Mouse (Mus musculus) layer of hippocampus, adult 2 months (tissue): ENCODE data around the gene Zc3h4. TPM values are rescaled to one million over a fixed set of nuclear protein-coding genes. Genes with fewer than 3 reads are reported as not detected.

Experiments
- DNase-seq, 2 experiments: peaks; one replicate each; pipeline ENCODE4 v3.0.0; 2022; ENCODE audit warnings: low spot score in 2 of 2
- H3K27ac ChIP-seq: fragments of 200-600 bp; 2 replicates; pipeline ENCODE4 v1.8.1; 2022
- H3K4me3 ChIP-seq: fragments of 200-600 bp; 2 replicates; pipeline ENCODE4 v1.8.1; 2022; ENCODE audit warnings: mild to moderate bottlenecking
- CTCF ChIP-seq: fragments of 200-600 bp; conservative IDR thresholded peaks from 2 replicates; pipeline ENCODE4 v1.8.1; 2022; ENCODE audit warnings: antibody characterized with exemption, mild to moderate bottlenecking, moderate library complexity
- total RNA-seq, 2 experiments: library from RNA; stranded (reverse); gene quantifications; 2 replicates each; pipeline ENCODE4 v1.2.3; 2021

Gene Zc3h4
- total RNA-seq, 2 experiments from 2014 or later = 62.4 to 64.4 TPM

GRCm38 (mm10) chr7:16476600-16476989 is 75.9 kb downstream of the Zc3h4 start:
- no peak for TF ChIP-seq CTCF
- Histone ChIP-seq H3K27ac (no peak overlapping the region), H3K4me3 (peak overlapping the region; percentile 33; the same call in 1 of the 2 replicates)
- DNase-seq = no peak

DNA sequence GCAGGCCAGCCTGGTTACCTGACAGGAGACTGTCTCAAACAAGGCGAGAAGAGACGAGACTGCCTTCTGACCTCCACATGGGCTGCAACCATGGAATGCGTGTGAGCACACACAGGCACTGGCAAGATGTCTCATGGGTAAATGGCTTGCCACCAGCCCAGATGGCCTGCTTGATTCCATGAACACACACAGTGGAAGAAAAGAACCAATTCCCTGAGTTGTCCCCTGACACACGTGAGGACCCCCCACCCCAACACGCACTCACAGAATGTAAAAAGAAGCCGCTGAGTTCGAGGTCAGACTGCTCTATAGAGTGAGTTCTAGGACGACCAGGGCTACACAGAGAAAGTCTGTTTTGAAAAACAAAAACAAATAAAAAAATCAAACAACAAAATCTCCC is 76.9 kb downstream of the Zc3h4 start, which contains the start of gene Npas1:
Npas1 (minus strand) TSS at position 101 of the 400 bp plus-strand sequence.
- Histone ChIP-seq H3K27ac (no peak within 1 kb of the TSS), H3K4me3 (peak within 1 kb of the TSS; percentile 33; the same call in 1 of the 2 replicates)
- no peak for TF ChIP-seq CTCF
- no peak for DNase-seq

Other genes with a start within 250 kb of the Zc3h4 start
- 10 to 100 TPM; 37.3 to 38.6 TPM for gene Meis3, start 225.8 kb upstream of the Zc3h4 start, total RNA-seq
- 10 to 100 TPM; 12.3 to 12.4 TPM for gene Dhx34, start 178.9 kb upstream of the Zc3h4 start, total RNA-seq
- under 1 TPM; 0.39 to 0.59 TPM for gene C5ar2, start 156.8 kb upstream of the Zc3h4 start, total RNA-seq
- gene C5ar1, start 141.4 kb upstream of the Zc3h4 start, total RNA-seq = 1 to 10 TPM in 1 of 2 experiments, under 1 TPM in 1; 0.90 to 2.6 TPM
- gene Inafm1, start 127.3 kb upstream of the Zc3h4 start, total RNA-seq = 10 to 100 TPM; 32.0 to 35.5 TPM
- gene Ccdc9, start 114.1 kb upstream of the Zc3h4 start, total RNA-seq = 10 to 100 TPM; 79.7 to 81.0 TPM
- gene Bbc3, start 92.5 kb upstream of the Zc3h4 start, total RNA-seq = 10 to 100 TPM; 12.5 to 14.9 TPM
- 10 to 100 TPM; 89.8 to 90.7 TPM for gene Sae1, start 13.1 kb upstream of the Zc3h4 start, total RNA-seq
- 10 to 100 TPM; 59.4 to 72.5 TPM for gene Tmem160, start 51.9 kb downstream of the Zc3h4 start, total RNA-seq
- gene Npas1, start 76.8 kb downstream of the Zc3h4 start, total RNA-seq = 10 to 100 TPM; 16.1 to 18.4 TPM
- gene Arhgap35, start 214.1 kb downstream of the Zc3h4 start, total RNA-seq = 100 to 1,000 TPM; 124 to 128 TPM